Mouse (Mus musculus) T-cell, adult 2 months (primary cell): Measurements from ENCODE around the gene E130311K13Rik.

ENCODE experiments used
- DNase-seq: peaks from one replicate; pipeline ENCODE4 v3.0.0; 2022; ENCODE audit warnings: low spot score

Gene E130311K13Rik

GRCm38 (mm10) chr3:63928878-63929859 lies at the start of gene E130311K13Rik:
Gene E130311K13Rik (minus strand): TSS chr3:63929472.
- DNase-seq = peak; percentile 80

- no peak for DNase-seq
Measured at GRCm38 (mm10) chr3:63977895-63978294, 48.6 kb upstream of the E130311K13Rik start.

GRCm38 (mm10) chr3:63975955-63976908 lies 47.0 kb upstream of the E130311K13Rik start, which contains the start of gene Gmps:
Gene Gmps (plus strand): TSS chr3:63976106.
- DNase-seq = peak; percentile 95

- DNase-seq = no peak
Measured at GRCm38 (mm10) chr3:63965929-63966328, 36.7 kb upstream of the E130311K13Rik start.

- DNase-seq = no peak
Measured at GRCm38 (mm10) chr3:63964922-63965249, 35.6 kb upstream of the E130311K13Rik start.

GRCm38 (mm10) chr3:63964100-63964921 lies 35.0 kb upstream of the E130311K13Rik start, which contains the start of gene Slc33a1:
Gene Slc33a1 (minus strand): TSS chr3:63964768.
- peak; percentile 98 for DNase-seq

- peak; percentile 4 for DNase-seq
Measured at GRCm38 (mm10) chr3:63963421-63964099, 34.3 kb upstream of the E130311K13Rik start.

GRCm38 (mm10) chr3:63949837-63950236 lies 20.6 kb upstream of the E130311K13Rik start:
- DNase-seq = no peak

- DNase-seq = no peak
Measured at GRCm38 (mm10) chr3:63941204-63941850, 12.1 kb upstream of the E130311K13Rik start.

GRCm38 (mm10) chr3:63938928-63939327 lies 9.7 kb upstream of the E130311K13Rik start:
- DNase-seq = no peak

- peak; percentile 28 for DNase-seq
Measured at GRCm38 (mm10) chr3:63919634-63920033, 9.6 kb downstream of the E130311K13Rik start.

GRCm38 (mm10) chr3:63910301-63910700 lies 19.0 kb downstream of the E130311K13Rik start:
- no peak for DNase-seq

GRCm38 (mm10) chr3:63905241-63905640 lies 24.0 kb downstream of the E130311K13Rik start:
- DNase-seq = no peak

- DNase-seq = no peak
Measured at GRCm38 (mm10) chr3:63904157-63904556, 25.1 kb downstream of the E130311K13Rik start.

- no peak for DNase-seq
Measured at GRCm38 (mm10) chr3:63900021-63900571, 29.2 kb downstream of the E130311K13Rik start.

GRCm38 (mm10) chr3:63899309-63899695 lies 30.0 kb downstream of the E130311K13Rik start, which contains the start of gene Plch1:
Gene Plch1 (minus strand): TSS chr3:63899472.
- DNase-seq = peak; percentile 20

- DNase-seq = peak; percentile 51
Measured at GRCm38 (mm10) chr3:63898581-63899308, 30.5 kb downstream of the E130311K13Rik start.

GRCm38 (mm10) chr3:63897177-63897576 lies 32.1 kb downstream of the E130311K13Rik start:
- no peak for DNase-seq

- DNase-seq = no peak
Measured at GRCm38 (mm10) chr3:63896303-63896702, 33.0 kb downstream of the E130311K13Rik start.
